Mouse (Mus musculus): ENCODE results near the gene Mamstr. TPM values are rescaled to one million over a fixed set of nuclear protein-coding genes. Genes with fewer than 3 reads are reported as not detected.

Gene Mamstr
- polyA plus RNA-seq, 2 experiments from 2014 or later: 0.32 to 0.40 TPM

DNA sequence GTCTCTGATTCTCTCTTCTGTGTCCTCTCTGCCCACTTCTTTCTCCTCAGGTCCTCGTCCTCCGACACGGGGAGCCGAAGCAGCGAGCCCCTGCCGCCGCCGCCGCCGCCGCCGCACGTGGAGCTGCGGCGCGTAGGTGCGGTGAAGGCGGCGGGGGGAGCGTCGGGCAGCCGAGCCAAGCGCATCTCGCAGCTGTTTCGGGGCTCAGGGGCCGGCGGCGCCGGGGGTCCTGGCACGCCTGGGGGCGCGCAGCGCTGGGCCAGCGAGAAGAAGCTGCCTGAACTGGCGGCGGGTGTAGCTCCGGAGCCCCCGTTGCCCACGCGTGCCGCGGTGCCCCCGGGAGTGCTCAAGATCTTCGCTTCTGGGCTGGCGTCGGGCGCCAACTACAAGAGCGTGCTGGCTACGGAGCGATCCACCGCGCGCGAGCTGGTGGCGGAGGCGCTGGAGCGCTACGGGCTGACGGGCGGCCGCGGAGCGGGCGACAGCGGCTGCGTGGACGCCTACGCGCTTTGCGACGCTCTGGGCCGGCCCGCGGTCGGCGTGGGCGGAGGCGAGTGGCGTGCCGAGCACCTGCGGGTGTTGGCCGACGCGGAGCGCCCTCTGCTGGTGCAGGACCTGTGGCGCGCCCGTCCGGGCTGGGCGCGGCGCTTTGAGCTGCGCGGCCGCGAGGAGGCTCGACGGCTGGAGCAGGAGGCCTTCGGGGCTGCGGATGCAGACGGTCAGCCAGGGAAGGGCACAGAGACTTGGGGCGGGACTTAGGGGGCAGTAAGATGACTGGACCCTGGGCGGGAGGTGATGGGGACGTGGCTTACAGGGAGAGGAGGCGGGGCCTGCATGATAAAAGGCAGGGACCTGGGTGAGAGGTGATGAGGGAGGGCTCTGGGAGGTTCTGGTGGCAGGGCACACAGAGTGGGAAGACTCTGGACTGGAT lies 11.1 kb upstream of the Mamstr start:
- peak; percentile 94 for ATAC-seq

DNA sequence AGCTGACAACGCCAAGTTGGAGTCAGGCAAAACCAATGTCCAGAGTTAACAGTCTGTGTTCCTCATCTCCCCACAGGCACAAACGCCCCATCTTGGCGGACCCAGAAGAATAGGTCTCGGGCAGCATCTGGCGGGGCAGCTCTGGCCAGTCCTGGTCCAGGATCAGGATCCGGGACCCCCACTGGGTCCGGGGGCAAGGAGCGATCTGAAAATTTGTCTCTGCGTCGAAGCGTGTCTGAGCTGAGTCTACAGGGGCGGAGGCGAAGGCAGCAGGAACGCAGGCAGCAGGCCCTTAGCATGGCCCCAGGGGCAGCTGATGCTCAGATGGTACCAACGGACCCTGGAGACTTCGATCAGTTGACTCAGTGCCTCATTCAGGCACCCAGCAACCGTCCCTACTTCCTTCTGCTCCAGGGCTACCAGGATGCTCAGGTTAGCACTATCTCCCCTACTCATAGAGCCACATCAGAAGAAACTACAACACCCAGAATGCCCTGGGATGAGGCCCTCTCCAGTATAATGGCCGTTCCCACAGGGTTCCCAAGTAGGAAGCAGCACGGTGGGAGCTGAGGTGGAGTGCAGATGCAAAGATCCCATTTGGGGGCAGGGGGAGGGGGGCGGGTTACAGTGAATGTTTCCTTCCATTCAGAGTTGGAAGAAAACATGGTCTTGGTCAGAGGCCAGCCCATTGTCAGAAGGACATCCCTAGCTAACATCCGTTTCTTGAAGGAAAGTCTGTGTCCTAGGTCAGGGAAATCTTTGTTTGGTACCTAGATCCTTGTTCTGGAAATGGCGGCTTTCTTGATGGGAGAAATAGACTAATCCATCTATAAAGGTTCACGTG lies 9.5 kb upstream of the Mamstr start:
- no peak for ATAC-seq

DNA sequence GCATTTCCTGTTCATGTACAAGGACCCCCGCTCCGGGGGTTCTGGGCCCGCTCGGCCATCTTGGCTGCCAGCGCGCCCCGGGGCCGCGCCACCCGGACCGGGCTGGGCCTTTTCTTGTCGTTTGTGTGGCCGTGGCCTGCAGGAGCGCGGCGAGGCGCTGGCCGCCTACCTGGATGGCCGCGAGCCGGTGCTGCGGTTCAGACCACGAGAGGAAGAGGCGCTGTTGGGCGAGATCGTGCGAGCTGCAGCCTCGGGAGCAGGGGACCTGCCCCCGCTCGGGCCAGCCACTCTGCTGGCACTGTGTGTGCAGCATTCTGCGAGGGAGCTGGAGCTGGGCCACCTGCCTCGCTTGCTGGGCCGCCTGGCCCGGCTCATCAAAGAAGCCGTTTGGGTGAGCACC lies 7.3 kb upstream of the Mamstr start:
- no peak for ATAC-seq

DNA sequence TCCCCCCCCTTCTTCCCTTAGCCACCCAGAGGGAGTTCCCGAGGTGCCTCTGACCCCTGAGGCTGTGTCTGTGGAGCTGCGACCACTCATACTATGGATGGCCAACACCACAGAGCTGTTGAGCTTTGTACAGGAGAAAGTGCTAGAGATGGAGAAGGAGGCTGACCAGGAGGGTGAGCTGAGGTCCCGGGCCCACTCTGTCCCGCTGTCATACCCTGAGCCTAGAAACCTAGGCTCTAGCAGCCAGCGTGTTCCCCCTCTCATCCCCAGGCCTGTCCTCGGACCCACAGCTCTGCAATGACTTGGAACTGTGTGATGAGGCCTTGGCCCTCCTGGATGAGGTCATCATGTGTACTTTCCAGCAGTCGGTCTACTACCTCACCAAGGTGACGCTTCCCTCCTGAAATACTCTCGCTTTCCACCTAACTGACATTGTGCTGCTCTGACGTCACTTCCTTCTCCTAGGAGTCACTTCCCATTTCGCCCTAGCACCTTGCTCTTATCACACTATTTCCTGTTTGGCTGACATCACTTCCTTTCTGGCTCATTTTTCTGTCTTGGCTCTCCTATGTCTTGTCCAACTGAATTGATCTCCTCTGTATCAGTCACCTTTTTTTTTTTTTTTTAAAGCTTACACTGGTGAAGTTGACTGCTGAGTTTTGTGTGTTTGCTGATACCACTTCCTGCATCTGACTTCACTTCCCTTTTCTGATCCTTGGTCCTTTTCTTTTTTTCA lies 4.7 kb upstream of the Mamstr start:
- ATAC-seq: peak; percentile 73

DNA sequence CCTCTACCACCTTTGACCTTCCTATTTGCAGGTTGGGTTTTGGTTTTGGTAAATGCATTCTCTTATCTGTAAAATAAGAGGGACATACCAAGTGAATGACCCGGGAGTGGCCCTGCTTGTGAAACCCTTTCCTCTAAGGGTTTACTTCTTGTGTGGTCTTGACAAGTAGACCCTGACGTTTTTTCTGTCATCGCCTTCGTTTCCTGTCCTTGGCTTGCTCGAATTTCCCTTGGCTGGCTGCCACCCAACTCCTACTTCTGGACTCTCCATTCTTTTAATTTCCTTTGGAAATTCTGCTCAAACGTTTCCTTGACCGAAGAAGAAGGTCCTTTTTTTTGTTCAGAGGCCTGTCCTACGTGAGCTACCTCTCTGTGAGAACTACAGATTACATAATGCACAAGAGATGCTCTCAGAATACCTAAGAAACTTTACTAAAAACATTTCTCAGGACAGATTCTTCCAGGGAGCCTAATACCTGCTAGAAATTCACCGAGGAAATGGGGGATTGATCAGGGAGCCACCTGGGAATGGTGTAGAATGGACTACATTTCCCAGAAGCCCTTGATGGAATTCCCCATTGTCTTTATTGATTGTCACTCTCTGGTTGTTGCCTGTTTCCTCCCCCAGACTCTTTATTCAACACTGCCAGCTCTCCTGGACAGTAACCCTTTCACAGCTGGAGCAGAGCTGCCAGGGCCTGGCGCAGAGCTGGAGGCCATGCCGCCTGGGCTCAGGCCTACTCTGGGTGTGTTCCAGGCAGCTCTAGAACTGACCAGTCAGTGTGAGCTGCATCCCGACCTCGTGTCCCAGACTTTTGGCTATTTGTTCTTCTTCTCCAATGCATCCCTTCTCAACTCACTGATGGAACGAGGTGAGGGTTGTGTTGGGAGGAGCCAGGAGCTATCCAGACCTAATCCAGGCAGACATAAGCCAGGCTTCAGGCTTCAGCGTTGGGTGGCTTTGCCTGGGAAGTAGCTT lies 3.8 kb upstream of the Mamstr start:
- no peak for ATAC-seq

DNA sequence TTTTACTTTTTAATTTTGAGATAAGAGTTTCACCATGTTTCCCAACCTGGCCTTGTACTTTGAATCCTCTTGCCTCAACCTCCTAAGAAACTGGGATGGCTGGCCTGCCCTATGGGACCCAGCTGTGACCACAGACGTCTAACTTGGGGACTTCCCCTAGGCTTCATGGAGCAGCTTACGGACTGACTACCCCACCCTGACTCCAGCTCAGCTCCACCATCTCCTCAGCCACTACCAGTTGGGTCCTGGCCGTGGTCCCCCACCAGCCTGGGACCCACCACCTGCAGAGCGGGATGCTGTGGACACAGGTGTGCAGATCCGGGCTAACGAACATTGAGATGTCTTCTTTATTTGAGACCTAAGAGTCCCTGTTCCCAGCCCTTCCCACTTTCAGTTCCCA lies 2.1 kb upstream of the Mamstr start:
- no peak for ATAC-seq

DNA sequence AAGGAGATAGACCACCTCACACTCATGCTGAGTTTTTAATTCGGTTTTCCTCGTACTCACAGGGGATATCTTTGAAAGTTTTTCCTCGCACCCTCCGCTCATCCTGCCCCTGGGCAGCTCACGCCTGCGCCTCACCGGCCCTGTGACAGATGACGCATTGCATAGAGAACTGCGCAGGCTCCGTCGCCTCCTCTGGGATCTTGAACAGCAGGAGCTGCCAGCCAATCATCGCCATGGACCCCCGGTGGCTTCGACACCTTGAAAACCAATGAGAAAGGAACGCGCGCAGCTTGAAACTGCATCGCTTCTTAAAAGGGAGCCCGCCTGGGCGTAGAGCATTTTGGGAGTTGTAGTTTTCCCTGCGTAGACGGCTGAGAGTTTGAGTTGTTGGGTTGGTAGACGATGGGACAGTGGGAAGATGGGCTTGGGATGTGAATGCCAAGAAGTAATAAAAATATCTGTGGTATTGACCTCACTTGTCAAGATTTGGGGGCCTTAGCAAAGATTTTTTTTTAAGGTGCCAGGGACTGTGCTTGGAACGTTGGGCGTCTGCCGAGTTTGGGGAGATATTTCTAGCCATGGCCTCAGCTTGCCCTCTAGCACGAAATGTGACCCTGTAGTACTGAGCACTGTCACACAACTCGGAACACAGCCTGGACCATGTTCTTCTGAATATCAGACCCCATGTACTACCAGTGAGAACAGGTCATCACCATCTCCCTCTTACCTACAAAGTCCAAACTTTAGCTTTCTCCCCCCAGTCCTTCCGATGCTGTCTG lies 965 bp upstream of the Mamstr start:
- no peak for ATAC-seq

DNA sequence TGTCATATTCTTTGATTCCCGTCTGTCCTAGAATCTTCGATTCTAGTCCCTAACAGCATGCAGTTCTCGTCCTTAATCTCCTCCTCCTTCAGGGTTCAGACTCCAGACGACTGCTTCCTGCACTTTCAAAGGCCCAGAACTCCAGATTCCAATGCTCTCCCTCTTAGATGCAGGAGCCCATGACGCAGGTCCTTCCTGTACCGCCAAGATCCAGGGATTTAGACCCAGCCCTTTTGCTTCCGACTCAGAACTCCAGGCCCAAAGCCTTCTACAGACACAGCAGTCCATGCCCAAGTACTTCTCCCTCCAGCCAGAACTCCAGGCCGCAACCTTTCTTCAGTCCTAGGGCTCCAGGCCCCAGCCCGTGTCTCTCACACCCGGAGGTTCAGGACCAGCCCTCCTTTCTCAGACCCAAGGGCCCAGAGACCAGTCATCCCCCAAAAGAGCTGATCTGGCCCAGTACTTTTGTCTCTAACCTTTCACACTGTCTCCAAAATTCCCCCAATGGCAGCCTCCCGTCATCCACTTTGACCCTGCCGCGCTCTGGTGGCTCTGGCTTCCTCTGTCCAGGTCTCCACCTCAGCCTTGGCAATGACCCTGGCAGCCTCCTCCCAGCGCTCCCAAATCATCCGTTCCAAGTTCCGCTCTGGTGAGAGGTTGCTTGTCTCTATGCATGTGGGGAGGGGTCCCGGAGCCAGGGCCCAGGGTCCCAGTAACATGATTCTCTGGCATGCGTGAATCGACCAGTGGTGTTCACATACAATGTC lies 597 bp downstream of the Mamstr start:
- no peak for ATAC-seq

DNA sequence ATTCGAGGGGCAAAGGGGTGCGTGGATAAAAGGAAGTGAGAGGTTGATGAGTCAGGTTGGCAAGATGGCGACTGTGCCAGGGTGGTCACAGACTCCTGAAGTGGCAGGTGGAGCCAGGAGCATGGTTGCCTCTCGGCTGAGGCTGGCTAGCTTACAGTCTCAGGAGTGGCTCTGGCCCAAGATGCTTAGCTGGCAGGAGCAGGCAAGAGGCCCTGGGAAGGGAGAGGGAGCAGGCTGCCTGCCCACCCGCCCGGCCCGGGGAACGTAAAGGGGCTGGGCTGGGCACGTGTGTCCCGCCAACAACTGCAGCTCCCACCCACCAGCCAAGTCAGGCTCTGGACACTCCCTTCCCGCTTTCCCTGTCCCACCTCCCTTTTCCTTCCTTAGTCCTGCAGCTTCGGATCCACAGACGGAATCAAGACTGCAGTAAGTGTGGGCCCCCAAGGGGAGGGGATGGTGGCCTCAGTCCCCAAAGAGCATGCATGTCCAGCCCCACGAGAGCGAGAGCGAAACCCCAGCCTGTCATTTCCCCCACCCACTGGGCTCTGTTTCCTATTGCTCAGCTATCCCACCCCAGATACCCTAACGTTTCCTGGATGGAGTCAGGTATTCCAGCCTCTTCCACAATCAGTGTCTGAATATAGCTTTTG lies 1.7 kb downstream of the Mamstr start:
- no peak for ATAC-seq

DNA sequence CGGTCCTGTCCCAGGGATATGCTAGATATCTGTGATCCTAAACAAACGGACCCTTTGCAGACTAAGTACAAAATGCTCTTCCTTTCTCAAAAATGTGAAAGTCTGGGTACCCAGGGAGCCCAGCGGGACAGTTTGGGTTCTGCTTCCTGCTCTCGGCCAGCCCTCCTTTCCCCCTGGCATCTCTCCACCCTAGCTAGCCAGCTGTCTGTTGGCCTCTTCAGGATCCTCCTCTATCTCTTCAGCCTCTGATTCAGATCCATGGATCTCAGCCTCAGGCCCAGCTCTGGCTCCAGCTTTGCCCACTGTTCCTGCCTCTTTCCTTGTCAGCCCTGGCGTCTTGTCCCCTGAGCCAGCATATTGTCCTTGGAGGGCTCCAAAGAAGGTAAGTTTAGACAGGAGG lies 2.3 kb downstream of the Mamstr start:
- no peak for ATAC-seq

DNA sequence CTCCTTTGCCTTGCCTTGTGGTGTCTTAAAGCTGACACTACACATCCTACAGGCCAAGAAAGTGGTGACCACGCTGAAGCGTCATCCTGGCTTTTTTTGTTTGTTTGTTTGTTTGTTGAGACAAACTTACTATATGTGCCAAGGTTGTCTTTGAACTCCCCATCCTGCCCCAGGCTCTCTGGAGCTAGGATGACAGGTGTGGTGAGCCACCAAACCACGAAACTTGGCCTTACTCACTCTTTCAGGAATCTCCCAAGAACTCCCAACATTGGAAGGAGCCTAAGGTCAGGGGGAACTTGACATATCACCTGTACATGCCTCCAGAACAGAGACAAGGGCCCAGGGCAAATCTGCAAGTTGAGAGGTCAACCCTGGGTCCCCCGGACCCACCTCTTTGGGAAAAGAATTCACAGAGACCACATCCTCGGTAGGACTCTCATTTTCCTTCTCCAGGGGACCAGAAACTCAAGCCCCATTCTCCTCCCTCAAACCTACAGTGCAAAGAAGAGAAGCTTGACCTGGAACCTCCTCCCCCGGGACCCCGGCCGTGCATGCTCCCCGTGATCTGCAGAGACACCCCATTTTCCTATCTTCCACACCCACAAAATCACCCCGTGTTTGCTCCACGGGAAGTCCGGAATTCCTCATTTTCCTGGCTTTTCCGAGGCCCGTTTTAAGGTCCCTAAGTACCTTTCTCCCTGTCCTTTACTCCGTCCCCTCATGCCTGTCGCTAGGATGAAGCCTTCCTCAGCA lies 2.9 kb downstream of the Mamstr start:
- no peak for ATAC-seq

DNA sequence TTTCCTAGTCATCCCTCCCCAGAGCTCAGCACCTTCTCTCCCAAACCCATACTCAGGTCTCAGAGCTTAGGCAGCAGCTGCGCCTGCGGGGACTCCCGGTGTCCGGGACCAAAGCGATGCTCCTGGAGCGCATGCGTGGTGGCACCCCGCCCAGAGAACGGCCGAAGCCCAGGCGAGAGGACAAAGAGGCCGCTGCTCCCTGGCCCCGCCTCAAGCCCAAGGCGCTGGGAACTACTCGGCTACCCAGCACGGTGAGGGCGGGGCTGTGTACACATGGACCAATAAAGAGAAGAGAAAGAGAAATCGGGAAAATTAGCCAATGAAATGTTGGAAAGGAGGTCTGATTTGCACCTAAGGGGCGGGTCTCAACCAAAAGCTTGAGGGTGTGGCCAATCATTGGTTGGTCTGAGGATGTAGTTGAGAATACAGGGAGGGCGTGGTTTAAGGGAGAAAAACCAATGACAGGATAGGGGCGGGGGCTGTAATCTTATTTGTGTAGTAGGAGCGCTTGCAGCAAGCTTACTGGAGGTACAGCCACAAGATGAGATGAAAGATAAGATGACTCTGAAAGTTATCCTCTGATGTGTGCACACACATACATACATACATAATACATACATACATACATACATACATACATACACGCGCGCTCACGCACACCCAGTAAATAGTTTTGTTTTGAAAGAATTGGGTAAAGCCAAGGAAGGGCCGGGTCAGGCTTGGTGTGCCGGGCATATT lies 3.8 kb downstream of the Mamstr start:
- ATAC-seq: peak; percentile 96

DNA sequence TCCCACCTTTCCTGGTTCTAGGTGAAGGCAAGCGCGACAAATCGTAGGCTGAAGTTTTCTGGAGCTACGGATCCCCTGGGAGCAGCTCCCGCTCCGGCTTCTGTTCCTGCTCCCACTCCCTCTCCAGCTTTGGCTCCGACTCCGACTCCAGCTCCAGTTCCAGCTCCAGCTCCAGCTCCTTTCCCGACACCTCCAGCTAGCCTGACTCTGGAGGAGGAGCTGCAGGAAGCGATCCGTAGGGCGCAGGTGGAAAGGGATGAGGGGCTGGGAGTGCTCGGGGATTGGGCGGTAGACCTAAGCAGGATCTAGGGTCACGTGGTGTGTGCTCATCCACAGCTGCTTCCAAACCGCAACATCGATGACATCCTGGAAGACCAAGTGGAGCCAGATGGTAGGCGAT lies 4.4 kb downstream of the Mamstr start:
- ATAC-seq: no peak

DNA sequence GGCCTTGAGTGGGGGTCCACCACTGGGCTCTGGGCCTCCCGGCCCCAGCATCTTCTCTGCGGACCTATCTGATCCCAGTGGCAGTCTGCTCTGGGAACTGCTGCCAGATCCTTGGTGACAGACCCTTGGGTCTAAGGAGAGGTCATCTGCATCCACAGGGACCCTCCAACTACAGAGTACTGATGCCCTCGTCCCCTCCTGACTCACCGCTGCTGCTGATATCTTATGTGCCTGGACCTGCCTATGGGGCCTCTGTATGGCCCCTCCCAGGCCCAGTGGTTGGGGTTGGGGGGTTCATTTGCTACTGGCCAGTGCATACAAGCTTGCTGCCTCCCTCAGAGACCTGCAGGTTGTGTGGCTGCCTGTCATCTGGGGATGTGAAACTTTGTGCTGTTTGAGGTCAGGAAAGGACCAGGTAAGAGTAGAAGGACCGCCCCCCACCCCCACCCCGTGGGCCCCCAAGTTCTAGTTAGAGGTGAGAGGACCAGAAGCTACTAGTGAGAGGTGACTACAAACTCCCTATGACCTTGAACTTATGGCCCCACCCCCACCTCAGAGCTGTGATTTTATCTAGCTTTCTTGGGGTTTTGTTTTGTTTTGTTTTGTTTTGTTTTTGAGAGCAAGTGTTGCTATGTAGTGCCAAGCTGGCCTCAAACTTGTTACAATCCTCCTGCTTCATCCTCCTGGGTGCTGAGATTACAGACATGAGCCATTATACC lies 5.3 kb downstream of the Mamstr start:
- no peak for ATAC-seq

DNA sequence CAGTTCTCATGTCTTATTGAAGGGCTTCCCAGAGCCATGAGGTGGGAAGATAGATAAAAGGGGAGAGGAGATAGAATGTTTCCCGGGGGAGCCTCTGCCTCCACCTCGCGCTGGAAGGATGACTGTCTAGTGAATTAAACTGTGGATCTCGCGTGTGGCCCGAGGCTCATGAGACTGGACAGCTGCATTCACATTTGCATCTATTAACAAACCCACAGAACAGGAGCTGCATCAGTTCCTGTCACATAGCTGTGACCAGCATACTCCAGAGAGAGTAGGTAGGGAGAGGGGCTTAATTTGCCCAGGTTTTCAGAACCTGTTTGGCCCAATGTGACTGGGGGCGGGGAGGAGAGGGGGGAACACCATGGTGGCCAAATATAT lies 5.8 kb downstream of the Mamstr start:
- no peak for ATAC-seq

DNA sequence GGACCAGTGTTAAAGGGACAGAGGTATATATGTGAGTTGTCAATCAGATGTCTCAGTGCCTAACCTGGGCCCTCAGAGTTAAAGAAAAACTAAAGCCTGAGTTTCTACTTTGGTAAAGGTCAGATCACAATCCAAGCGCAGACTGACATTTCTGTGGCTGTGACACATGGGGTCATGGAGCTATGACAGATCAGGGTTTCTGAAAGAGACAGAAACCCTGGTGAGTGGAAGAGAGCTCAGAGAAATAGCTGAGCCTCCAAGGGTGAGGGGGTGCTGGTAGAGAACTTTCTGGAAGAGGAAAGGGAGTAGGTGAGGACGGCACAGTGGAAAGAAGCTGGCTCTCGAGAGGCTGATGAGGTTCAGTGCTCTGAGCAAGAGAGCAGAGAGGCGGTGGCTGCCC lies 6.9 kb downstream of the Mamstr start:
- ATAC-seq: no peak

DNA sequence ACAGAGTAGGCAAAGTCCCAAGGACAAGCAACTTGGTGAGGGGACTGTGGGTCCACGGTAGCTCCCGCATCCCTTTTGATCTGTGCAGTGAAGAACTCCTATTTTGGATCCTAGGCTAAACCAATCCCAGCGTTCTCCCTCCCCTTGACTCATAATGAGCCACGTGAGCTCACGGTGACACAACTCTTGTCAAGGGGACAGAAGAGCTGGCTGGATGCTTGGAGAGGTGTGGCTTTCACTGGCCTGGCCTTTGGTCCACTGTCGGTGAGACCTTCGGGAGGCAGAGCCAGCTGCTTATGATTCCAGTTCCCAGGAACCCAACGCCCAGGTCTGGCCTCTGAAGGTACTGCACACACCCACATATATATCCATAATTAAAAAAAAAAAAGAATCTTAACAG lies 9.6 kb downstream of the Mamstr start:
- no peak for ATAC-seq
